Mouse (Mus musculus) gastrocnemius, postnatal 25 days (tissue): ENCODE measurements around the gene Ak9. TPM values are rescaled to one million over a fixed set of nuclear protein-coding genes. Genes with fewer than 3 reads are reported as not detected.
"Not testable (repeated sequence)": the region's sequence is repeated elsewhere in the genome, so short reads cannot be mapped to it uniquely, and the experiment has no call there.

Source experiments
- DNase-seq: peaks from one replicate; pipeline ENCODE4 v3.0.0; 2022
- total RNA-seq, 2 experiments: library from RNA; stranded (reverse); gene quantifications; 1 replicate in 1 of 2; 2 replicates in 1 of 2; pipeline ENCODE4 v1.2.3; 2021

Gene Ak9
- total RNA-seq, 2 experiments from 2014 or later: not detected

GRCm38 (mm10) chr10:41332533-41333043 is 28.8 kb downstream of the Ak9 start:
- no peak for DNase-seq

- no peak for DNase-seq
Measured at GRCm38 (mm10) chr10:41341346-41341745, 37.6 kb downstream of the Ak9 start.

GRCm38 (mm10) chr10:41365086-41365485 is 61.3 kb downstream of the Ak9 start:
- DNase-seq: no peak

- no peak for DNase-seq
Measured at GRCm38 (mm10) chr10:41380466-41380865, 76.7 kb downstream of the Ak9 start.

GRCm38 (mm10) chr10:41385506-41386221 is 81.9 kb downstream of the Ak9 start:
- DNase-seq: peak; percentile 24

GRCm38 (mm10) chr10:41393555-41393954 is 89.8 kb downstream of the Ak9 start:
- DNase-seq: no peak

GRCm38 (mm10) chr10:41401097-41401496 is 97.3 kb downstream of the Ak9 start:
- no peak for DNase-seq

- no peak for DNase-seq
Measured at GRCm38 (mm10) chr10:41403364-41403763, 99.6 kb downstream of the Ak9 start.

GRCm38 (mm10) chr10:41403893-41404612 is 100.3 kb downstream of the Ak9 start:
- DNase-seq: no peak

GRCm38 (mm10) chr10:41410176-41410575 is 106.4 kb downstream of the Ak9 start:
- not testable (repeated sequence) for DNase-seq

GRCm38 (mm10) chr10:41410821-41411220 is 107.0 kb downstream of the Ak9 start:
- DNase-seq: not testable (repeated sequence)

- DNase-seq: not testable (repeated sequence)
Measured at GRCm38 (mm10) chr10:41413471-41413870, 109.7 kb downstream of the Ak9 start.

GRCm38 (mm10) chr10:41415368-41415767 is 111.6 kb downstream of the Ak9 start:
- not testable (repeated sequence) for DNase-seq

GRCm38 (mm10) chr10:41420496-41421200 is 116.9 kb downstream of the Ak9 start:
- DNase-seq: no peak

GRCm38 (mm10) chr10:41423681-41424080 is 119.9 kb downstream of the Ak9 start:
- DNase-seq: no peak

GRCm38 (mm10) chr10:41426368-41426767 is 122.6 kb downstream of the Ak9 start:
- DNase-seq: no peak

- DNase-seq: peak; percentile 29
Measured at GRCm38 (mm10) chr10:41434624-41435023, 130.8 kb downstream of the Ak9 start.

GRCm38 (mm10) chr10:41435141-41435540 is 131.4 kb downstream of the Ak9 start:
- no peak for DNase-seq

GRCm38 (mm10) chr10:41448216-41448615 is 144.4 kb downstream of the Ak9 start:
- no peak for DNase-seq

GRCm38 (mm10) chr10:41449684-41450083 is 145.9 kb downstream of the Ak9 start:
- DNase-seq: no peak

- DNase-seq: peak; percentile 93
Measured at GRCm38 (mm10) chr10:41450137-41450670, 146.4 kb downstream of the Ak9 start, which contains the start of gene Zbtb24. Gene Zbtb24 (plus strand): TSS chr10:41450383.

- DNase-seq: no peak
Measured at GRCm38 (mm10) chr10:41450780-41451522, 147.2 kb downstream of the Ak9 start.
